Mouse (Mus musculus) MEL-GATA-1-ER (cell line): Measurements from ENCODE around the gene Vcp.
"Not testable (repeated sequence)": the region's sequence is repeated elsewhere in the genome, so short reads cannot be mapped to it uniquely, and the experiment has no call there.

Experiments
- DNase-seq: peaks from one replicate; pipeline ENCODE4 v3.0.0-alpha.2; 2012; ENCODE audit warnings: low read depth; ENCODE audit errors: extremely low read depth

Gene Vcp

DNA sequence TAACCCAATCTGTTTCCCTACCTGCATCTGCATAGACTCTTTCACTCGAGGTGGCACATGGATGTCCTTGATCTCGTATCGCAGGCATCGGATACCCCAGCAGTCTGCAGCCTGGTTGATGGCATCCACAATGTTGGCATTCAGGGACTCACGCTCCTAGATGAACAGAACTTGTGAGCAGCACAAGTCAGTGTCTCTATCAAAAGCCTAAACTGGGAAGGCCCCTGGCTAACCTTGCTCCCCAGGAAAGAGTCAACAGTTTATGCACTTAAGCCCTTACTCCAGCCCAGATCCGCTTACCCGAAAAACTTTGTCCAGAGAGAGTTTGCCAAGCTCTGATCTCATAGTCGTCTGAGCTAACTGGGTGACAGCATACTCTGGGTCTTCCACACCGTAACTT is 29.4 kb upstream of the Vcp start:
- DNase-seq = no peak

DNA sequence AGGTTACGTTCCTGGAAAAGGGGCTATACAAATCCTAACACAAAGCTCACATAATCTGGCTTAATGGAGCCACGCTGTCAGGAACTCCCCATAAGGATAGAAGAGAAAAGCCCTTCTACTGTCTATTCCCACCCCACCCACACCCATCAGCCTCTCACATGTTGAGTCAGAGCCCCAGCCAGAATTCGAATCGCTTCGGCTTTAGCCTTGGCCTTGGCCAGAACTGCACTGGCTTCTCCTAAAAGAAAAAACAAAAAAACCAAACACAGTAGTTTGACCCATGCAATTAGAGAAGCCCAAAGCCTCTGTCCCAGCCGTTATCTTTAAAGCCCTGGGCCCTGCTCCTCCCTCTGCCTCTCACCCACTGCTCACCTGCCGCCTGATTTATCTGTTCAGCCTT is 28.8 kb upstream of the Vcp start:
- DNase-seq = no peak

DNA sequence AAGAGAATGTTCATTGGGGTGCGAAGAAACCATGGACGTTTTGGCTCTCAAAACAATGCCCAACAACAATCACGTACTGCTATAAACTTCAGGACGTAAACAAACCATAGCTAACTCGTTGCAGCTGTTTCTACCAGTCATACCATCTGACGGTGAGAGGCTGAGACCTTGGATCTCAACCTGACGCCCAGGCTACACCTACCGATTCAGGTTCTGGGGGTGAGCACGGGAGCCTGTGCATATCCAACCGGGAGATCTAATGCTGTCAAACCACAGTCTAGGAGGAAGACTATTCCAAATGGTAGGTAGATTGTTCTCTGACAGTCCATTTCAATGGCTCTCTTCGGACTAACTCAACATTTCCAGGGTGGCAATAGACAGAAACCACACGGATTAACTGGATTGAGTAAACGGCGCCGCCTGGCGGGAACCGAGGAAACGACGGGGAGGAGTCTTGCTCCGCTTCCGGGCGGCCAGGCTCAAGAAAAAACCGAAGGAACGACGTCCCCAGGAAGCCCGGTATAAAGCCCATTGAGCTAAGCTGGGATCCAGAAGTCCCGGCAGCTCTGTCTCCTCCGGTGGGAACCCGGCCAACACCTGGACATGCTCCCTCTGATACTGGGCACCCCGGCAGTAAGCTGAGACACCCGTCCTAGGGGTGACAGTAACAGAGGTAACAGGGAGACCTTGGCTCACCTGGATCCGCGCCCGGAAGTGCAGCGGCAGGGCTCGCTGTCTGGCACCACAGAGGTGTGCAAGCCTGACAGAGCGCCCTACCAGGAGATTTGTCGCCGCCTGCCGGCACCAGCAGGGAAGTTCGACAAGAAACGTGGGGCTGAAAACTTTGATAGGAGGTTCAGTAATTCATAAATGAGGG is 25.0 kb upstream of the Vcp start, which contains the start of gene Pigo:
Gene Pigo (minus strand): TSS at position 736 of the 877 bp plus-strand sequence.
- DNase-seq = peak; percentile 78

DNA sequence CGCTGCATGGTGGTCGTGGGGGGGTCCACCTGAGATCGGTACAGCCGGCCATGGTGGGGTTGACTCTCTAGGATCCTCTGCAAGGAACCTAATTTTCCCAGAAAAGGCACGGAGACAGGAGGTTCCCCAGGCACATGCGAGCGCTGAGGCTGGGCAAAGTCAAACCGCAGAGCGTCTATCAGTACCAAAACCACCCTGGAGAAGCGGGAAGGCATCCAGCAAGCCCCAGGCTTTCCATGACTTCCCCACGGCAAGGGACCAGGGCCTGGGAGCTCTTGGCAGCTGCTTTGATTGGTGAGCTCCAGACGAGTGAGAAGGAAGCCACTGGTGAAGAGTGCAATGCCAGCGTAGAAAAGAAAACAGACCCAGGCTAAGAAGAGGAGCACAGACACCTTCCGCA is 24.4 kb upstream of the Vcp start:
- no peak for DNase-seq

DNA sequence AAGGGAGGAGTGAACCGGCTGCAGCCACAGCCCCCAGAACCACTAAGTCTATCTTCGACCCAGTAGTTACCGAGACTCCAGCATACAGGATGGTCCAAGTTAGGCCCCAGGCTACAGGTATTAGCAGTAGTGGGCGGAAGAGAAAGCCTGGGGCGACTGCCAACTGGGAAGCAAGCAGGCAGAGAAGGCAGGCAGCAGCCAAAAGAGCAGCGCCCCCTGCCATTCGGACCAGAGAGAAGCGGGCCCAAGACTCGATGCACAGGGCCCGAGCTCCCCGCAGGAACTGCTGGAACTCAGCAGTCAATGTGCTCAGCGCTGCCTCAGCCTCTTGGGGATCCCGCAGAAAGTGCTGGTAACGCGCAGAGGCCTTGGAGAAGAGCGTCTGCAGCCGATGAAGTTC is 21.0 kb upstream of the Vcp start:
- no peak for DNase-seq

DNA sequence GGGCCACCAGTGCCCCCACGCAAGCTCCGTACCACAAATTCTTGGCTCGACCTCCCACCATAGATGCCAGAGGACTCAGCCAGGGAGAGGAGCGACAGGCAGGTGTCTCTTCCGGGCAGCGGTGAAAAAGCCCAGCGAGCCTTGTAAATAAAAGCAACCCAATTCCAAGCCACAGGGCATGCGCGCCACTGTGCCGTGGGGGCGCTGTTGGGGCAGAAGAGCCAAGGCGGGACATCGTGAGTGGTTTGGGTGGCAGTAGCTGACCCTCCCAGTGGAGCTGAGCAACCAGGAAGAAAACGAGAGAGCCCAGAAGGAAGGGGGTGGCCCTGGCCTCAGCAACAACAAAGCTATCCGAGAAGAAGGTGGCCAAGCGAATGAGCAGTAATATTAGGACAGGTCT is 20.6 kb upstream of the Vcp start:
- no peak for DNase-seq

DNA sequence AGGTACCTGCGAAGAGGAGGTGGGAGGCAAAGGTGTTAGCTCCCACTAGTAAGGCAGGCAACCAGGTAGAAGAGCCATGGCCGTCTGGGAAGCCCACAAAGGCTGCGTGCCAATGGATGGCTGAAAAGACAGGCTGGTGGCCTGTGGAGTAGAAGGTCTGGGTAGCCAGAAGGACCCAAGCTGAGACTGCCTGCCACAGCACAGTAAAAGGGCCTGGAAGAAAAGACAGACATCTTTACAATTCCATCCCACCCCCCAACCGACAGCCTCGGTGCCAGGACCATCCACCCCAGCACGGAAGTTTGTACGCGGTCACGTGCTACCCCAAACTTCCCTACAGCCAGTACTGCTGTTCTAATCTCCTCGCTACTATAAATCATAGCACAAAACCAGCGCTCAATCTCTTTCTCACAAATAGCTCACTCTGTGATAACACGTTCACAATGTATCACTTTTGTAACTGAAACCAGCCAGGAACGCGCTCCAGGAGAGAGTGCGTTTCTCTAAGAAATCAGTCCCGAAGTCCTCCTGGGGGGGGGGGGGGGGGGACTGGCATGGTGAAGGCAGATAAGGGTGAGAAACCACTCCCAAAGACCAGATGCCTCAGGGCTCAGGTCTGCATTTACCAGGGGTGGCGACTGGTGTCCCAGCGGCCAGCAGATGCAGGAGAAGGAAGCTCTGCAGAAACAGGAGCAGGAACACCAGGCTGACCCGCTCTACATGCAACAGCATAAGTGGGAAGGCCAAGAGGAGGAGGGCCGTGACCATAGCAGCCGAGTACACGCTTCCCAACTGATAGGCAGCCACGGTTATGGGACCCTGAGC is 19.5 kb upstream of the Vcp start:
- DNase-seq = no peak

DNA sequence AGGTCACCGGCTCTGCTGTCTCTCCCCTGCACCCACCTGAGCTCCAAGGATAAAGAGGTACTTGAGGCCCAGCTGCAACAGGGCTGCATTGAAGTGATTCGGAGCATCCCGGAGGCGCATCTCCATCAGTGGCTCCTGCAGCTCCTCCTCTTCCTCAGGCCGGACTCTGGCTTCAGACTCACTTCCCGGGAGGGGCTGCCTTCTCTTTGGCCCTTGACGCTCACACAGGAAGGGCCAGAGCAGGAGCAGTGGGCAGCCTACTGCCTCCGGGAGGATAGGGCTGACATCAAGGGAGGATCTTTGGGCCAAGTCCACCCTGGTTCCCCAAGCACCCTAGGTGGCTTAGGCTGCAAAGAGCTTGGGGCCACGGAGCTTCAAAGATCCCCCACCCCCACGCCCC is 18.9 kb upstream of the Vcp start:
- DNase-seq = no peak

DNA sequence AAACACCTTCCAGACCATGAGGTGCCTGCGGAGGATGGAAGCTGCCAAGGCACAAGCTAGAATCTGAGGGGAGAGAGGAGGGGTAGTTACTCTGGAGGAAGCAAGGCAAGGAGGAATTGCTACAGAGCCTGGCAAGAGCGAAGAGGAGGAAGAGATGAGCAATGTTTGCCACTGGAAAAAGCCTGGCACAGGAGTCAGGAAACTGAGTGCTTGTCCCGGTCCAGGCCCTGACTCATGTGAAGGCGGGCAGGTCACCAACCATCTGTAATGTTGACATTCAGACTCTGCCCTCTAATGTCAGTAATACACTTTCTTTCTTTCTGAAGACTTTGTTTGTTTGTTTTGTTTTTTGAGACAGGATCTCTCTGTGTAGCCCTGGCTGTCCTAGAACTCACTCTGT is 17.8 kb upstream of the Vcp start:
- DNase-seq = no peak

DNA sequence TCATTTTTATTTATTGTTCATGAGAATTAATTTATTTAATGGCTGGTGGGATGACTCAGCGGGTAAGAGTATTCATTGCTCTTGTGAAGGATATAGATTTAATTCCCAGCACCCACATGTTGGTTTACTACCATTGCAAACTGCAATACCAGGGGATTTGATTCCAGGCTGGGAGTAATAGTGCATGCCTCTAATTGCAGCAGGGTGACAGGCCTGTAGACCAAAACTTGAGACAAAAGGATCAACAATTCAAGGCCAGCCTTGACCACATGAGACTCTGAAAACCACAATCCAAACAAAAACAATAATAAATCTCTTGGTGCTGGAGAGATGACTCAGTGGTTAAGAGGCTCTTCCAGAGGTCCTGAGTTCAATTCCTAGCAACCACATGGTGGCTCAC is 11.8 kb upstream of the Vcp start:
- no peak for DNase-seq

DNA sequence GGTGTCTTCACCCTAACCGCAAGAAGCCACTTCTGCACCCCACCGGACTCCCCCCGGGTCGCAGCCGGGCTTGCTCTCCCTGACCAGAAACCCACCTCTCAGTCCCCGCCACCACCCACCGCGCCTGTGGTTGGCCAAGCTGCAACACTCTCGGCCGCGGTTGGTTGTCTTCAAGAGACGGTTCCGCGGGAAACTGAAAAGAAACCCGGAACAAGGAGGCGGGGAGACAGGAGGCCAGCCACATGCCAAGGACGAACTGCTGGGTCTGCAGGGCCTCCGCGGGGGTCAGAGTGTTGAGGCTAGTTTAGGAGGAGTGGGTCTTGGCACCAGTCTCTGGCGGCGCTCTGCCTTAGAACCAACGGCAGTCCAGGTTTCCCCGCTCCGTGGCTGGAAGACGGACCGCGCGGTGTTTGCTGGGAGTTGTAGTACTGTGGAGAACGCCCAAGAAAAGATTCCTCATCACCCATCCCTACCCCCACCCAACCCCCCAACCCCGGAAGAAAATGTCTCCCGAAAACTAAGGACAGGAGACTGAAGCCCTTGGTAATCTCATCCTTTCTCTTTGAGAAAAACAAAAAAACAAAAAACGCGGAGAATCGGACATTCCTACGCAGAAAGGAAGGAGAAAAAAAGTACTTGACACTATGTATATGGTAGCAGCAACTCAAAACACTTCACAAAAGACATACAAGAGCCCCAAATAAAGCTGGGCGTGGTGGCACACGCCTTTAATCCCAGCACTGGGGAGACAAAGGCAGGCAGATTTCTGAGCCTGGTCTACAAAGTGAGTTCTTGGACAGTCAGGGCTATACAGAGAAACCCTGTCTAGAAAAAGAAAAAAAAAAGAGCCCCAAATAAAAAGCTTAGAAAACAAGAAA is 10.1 kb upstream of the Vcp start, which contains the start of gene Fancg:
Gene Fancg (minus strand): TSS at position 346 of the 878 bp plus-strand sequence.
- peak; percentile 64 for DNase-seq

DNA sequence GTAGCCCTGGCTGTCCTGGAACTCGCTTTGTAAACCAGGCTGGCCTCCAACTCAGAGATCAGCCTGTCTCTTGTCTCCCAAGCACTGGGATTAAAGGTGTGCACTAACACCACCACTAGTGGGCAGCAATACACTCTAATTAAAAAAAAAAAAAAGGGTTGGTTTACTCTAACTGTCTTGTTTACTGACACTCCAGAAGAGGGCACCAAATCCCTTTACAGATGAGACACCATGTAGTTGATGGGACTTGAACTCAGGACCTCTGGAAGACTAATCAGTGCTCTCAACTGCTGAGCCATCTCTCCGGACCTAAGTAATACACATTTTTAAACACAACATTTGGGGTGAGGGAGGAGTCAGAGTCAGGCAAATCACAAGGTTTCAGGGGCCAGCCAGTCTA is 5.5 kb upstream of the Vcp start:
- DNase-seq = peak; percentile 63

DNA sequence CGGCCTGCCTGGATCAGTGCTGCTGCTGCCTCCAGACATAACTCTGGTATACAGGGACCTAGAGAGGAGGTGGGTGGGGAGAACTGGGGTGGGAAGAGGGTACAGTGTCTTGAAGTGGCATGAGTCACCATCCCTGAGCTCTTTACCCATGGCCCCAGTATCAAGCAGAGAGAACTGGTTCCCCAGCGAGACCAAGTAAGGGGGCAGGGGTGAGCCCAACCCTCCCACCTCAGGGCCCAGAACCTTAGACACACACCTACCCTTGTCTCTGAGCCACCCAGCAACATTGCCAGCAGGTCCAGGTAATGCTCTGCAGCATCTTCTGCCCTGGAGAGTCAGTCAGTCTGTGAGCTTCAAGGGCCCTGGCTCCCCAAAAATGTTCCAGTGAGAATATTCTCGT is 4.6 kb upstream of the Vcp start:
- DNase-seq = no peak

DNA sequence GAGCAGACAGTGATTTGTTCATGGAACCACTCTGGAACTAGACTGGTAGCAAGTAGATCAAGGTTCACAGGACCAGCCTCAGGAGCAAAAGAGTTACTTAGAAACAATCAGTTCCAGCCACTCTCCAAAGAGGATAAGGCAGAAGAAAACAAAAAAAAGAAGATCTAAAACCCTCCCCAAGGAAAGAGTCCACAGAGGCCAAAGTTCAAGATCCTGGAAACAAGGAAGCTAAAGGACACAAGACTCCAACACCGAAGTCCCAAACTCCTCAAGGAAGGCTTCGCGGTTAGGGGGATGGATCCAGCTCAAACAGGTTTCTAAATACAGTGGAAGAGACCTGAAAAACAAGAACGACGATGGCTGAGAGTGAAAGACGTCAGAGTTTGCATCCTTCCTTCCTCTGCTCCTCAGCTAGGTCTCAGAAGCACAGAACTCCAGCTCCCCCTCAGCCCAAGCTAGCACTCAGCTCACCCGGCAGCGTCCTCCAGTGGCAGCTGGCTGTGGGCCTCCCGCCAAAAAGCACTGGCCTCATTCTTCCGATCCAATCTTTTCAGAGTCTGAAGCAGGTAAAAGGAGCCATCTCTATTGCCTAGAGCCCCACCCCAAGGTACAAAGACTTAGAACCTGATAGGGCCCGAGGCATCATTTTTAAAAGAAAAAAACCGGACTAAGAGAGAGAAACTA is 2.6 kb upstream of the Vcp start:
- DNase-seq = no peak

DNA sequence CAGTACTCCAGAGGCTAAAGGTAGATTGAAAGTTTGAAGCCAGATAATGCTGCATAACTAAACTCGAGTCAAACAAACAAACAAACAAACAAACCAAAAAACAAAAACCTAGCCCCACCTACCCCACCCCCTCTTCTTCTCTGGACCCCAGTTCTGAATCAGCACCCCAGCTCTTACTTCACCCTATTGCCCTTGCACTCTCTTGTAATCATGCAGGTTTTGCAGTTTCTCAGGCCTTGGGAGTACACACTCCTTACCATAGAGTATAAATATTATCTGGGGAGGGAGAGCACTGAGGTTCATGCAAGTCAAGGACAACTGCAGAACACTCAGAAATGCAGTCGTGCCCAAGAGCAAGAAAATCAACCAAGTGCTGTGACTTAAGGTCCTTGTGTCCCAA is 965 bp upstream of the Vcp start:
- DNase-seq = no peak

DNA sequence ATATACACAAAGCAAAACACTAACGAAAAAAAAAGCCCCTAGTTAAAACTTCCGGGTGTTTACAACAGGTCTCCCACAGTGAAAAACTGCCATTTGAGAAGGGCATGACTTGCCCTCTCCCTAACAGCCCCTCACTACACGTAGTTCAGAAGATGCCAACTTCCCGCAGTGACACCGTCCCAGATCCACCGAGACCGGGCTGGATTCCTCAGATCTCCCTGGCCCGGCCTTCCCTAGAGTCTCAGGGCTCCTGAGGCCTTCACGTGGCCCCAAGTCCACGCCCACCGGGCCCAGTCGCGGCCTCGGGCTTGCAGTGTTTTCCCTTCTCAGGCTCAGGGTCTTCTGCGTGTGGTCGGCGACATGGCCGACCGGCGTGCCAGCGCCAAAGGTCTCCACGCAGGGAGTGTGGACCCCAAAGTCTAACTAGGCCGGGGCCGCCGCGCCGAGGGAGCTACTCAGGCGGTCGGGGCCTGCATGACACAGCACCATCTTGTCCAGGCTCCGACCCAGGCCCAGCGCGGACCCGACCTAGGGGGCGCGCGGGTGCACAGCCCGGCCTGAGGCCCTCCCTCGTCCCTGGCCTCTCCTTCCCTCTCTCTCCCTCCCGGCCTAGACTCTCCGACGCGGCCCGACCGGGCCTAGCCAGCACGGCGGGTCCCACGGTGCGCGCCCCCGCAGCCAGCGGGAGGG is 711 bp downstream of the Vcp start:
- peak; percentile 62 for DNase-seq

DNA sequence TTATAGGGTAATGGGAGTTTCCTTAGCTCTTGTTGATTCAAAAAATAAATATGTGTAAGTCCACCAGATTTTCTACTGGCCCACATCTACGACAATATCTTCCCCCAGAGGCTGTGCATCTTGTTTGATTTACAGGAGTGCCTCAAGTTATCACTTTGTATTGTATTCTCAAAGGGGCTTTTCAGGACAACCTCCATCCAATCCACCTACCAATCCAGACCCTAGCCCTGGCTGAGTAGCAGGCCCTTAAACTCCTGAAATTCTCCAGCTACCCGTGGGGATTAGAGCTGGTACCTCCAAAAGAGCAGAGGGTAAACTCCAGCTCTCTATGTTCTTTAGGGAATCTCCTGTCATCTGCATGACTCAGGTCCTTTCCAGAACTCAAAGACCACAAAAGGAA is 2.3 kb downstream of the Vcp start:
- no peak for DNase-seq

DNA sequence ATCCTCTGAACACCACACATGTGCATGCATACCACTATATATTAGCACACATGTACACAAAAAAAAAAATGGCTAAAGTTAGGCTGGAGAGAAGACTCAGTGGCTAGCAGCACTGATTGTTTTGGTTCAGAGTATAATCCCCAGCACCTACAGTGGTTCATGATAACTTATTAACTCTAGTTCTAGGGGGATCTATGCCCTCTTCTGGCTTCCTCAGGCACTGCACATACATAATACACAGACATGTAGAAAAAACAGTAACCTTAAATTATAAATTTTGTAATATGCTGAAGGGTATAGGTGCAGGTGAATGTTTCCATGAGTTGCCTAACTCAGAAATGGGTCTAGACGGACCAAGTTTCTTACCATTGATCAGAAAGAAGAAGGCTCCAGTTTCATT is 12.0 kb downstream of the Vcp start:
- no peak for DNase-seq

DNA sequence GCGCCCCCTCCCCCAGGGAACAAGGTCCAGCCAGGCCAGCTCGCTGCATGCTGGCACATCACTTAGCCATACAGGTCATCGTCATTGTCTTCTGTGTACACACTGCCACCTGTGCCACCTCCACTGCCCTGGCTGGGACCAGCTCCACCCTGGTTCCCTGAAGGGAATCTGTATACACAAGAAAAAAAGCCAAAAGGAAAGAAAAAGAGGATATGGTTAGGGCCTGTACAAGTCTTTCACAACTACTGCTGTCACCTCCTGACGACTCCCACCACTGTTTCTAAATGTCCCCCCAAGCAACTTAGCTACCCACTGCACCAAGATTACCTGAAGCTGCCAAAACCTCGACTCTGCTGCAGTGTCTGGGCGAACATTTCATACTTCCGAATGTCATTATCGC is 19.8 kb downstream of the Vcp start:
- DNase-seq = not testable (repeated sequence)

DNA sequence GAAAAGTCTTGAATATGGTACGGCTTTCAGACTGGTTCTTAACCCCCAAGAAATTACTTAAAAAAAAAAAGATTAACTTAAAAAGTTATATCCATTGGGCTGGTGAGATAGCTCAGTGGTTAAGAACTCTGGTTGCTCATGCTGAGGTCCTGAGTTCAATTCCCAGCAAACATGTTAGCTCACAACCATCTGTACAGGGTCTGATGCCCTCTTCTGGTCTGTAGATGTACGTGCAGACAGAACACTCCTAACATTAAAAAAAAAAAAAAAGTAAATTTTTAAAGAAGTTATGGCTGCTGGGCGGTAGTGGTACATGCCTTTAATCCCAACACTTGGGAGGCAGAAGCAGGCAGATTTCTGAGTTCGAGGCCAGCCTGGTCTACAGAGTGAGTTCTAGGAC is 22.2 kb downstream of the Vcp start:
- DNase-seq = no peak
